Mouse (Mus musculus) E14TG2a.4 (cell line): ENCODE results near the gene Ap2b1.
"Not testable (repeated sequence)": the region's sequence is repeated elsewhere in the genome, so short reads cannot be mapped to it uniquely, and the experiment has no call there.

ENCODE experiments used
- H3K27me3 ChIP-seq: 2 replicates; pipeline ENCODE4 v1.6.1; 2014; ENCODE audit warnings: low read length, control low read depth; ENCODE audit not compliant: insufficient read depth
- H3K36me3 ChIP-seq: 2 replicates; pipeline ENCODE4 v1.6.1; 2014; ENCODE audit warnings: low read length, control low read depth; ENCODE audit not compliant: insufficient read depth
- H3K4me1 ChIP-seq: replicated peaks from 2 replicates; pipeline ENCODE4 v1.6.1; 2014; ENCODE audit warnings: low read depth, low read length, control low read depth
- H3K4me3 ChIP-seq: replicated peaks from 2 replicates; pipeline ENCODE4 v1.5.1; 2014; ENCODE audit warnings: mild to moderate bottlenecking, low read length
- H3K9me3 ChIP-seq: 2 replicates; pipeline ENCODE4 v1.6.1; 2014; ENCODE audit warnings: low read length, control low read depth
- CTCF ChIP-seq: conservative IDR thresholded peaks from 2 replicates; pipeline ENCODE4 v1.5.1; 2014; ENCODE audit warnings: low read length
- NANOG ChIP-seq: IDR thresholded peaks from 2 replicates; pipeline ENCODE4 v1.6.1; 2014; ENCODE audit warnings: borderline replicate concordance, low read length, mixed read lengths
- POU5F1 ChIP-seq: IDR thresholded peaks from 2 replicates; pipeline ENCODE4 v1.6.1; 2014; ENCODE audit warnings: low read length, borderline replicate concordance

Ap2b1 gene

GRCm38 (mm10) chr11:83306700-83307253, 8.0 kb downstream of the Ap2b1 start:
- TF ChIP-seq NANOG: no peak
- no peak for TF ChIP-seq POU5F1
- no peak for TF ChIP-seq CTCF
- H3K4me1 ChIP-seq: peaks cover 24% of the 10 kb centered on the region
- H3K9me3 ChIP-seq: no peaks in the 10 kb centered on the region
- H3K36me3 ChIP-seq: peaks cover 19% of the 10 kb centered on the region
- H3K27me3 ChIP-seq: no peaks in the 10 kb centered on the region
- no peak overlapping the region for H3K4me3 ChIP-seq

- Histone ChIP-seq H3K27me3 (no peaks in the 10 kb centered on the region), H3K9me3 (no peaks in the 10 kb centered on the region), H3K4me3 (no peak overlapping the region), H3K36me3 (peaks cover 57% of the 10 kb centered on the region), H3K4me1 (peaks cover 14% of the 10 kb centered on the region; the same call in 1 of the 2 replicates)
- no peak for TF ChIP-seq CTCF
- TF ChIP-seq NANOG: no peak
- no peak for TF ChIP-seq POU5F1
These were observed 13.6 kb downstream of the Ap2b1 start for GRCm38 (mm10) chr11:83312471-83312870.

- H3K9me3 ChIP-seq: no peaks in the 10 kb centered on the region
- no peaks in the 10 kb centered on the region for H3K4me1 ChIP-seq
- H3K4me3 ChIP-seq: no peak overlapping the region
- peaks cover 76% of the 10 kb centered on the region for H3K36me3 ChIP-seq
- H3K27me3 ChIP-seq: no peaks in the 10 kb centered on the region
- no peak for TF ChIP-seq POU5F1
- TF ChIP-seq NANOG: no peak
- no peak for TF ChIP-seq CTCF
These were observed 20.2 kb downstream of the Ap2b1 start for GRCm38 (mm10) chr11:83319048-83319447.

DNA sequence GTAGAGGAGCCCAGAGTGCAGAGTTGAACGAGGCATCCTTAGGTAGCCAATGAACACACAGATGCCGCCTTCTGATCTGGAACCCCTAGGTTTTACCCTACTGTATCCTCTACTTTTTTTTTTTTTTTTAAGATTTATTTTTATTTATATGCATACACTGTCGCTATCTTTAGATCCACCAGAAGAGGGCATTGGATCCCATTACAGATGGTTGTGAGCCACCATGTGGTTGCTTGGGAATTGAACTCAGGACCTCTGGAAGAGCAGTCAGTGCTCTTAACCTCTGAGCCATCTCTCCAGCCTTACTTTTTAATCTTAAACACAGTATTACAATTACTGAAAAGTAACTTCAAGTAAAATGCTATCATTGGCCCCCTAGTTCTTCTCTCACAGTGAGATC, 27.9 kb downstream of the Ap2b1 start:
- not testable (repeated sequence) for H3K4me3 ChIP-seq, H3K27me3 ChIP-seq, H3K9me3 ChIP-seq, H3K4me1 ChIP-seq
- peaks cover 83% of the 10 kb centered on the region for H3K36me3 ChIP-seq

GRCm38 (mm10) chr11:83327427-83327826, 28.6 kb downstream of the Ap2b1 start:
- no peaks in the 10 kb centered on the region for H3K9me3 ChIP-seq
- H3K36me3 ChIP-seq: peaks cover 77% of the 10 kb centered on the region
- H3K27me3 ChIP-seq: no peaks in the 10 kb centered on the region
- H3K4me3 ChIP-seq: no peak overlapping the region
- TF ChIP-seq CTCF (peak; percentile 37; the same call in 1 of the 2 replicates), NANOG (no peak)
- H3K4me1 ChIP-seq: no peaks in the 10 kb centered on the region; the same call in 1 of the 2 replicates

GRCm38 (mm10) chr11:83335826-83336225, 37.0 kb downstream of the Ap2b1 start:
- H3K4me3 ChIP-seq: no peak overlapping the region
- H3K4me1 ChIP-seq: peaks cover 8% of the 10 kb centered on the region
- peaks cover 75% of the 10 kb centered on the region for H3K36me3 ChIP-seq
- no peaks in the 10 kb centered on the region for H3K9me3 ChIP-seq
- TF ChIP-seq POU5F1 (no peak), NANOG (no peak), CTCF (no peak)
- no peaks in the 10 kb centered on the region for H3K27me3 ChIP-seq

GRCm38 (mm10) chr11:83339705-83340104, 40.9 kb downstream of the Ap2b1 start:
- H3K36me3 ChIP-seq: peaks cover 84% of the 10 kb centered on the region
- no peak for TF ChIP-seq POU5F1
- peak; percentile 61 for TF ChIP-seq NANOG
- H3K9me3 ChIP-seq: no peaks in the 10 kb centered on the region
- no peaks in the 10 kb centered on the region for H3K27me3 ChIP-seq
- peaks cover 8% of the 10 kb centered on the region for H3K4me1 ChIP-seq
- no peak overlapping the region for H3K4me3 ChIP-seq

- Histone ChIP-seq H3K4me3 (no peak overlapping the region), H3K9me3 (no peaks in the 10 kb centered on the region), H3K27me3 (no peaks in the 10 kb centered on the region), H3K4me1 (peaks cover 8% of the 10 kb centered on the region), H3K36me3 (peaks cover 83% of the 10 kb centered on the region)
- no peak for TF ChIP-seq CTCF
- TF ChIP-seq POU5F1: no peak
- TF ChIP-seq NANOG: no peak
These were observed 43.0 kb downstream of the Ap2b1 start for GRCm38 (mm10) chr11:83341716-83342245.

DNA sequence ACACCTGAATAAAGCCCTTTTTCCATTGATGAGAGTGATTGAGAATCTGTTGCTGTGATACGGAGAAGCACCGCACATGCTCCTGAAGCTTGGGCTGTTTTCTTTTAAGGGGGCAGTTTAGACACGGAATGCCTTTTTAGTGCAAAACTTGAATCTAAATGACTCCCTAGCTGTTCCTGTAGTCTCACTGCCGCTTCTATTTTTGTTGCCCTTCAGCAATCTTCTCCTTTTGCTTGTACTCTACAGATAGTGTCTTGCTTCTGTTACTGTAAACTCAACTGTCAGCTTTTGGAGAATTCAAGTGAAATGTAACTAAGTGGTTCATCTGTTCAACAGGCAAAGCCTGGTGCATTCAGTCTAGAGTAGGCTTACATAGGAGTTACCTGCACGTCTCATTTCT, 56.6 kb downstream of the Ap2b1 start:
- no peak for TF ChIP-seq NANOG
- no peak for TF ChIP-seq CTCF
- no peak for TF ChIP-seq POU5F1
- Histone ChIP-seq H3K4me1 (peaks cover 34% of the 10 kb centered on the region), H3K36me3 (peaks cover 48% of the 10 kb centered on the region), H3K9me3 (no peaks in the 10 kb centered on the region), H3K27me3 (no peaks in the 10 kb centered on the region), H3K4me3 (no peak overlapping the region)
